Mouse (Mus musculus) C2C12 (cell line): Measurements from ENCODE around the gene Dand5. TPM values are rescaled to one million over a fixed set of nuclear protein-coding genes. Genes with fewer than 3 reads are reported as not detected.

Experiments used
- H3K27me3 ChIP-seq: one replicate; pipeline ENCODE4 v1.6.1; 2011; ENCODE audit not compliant: control insufficient read depth, insufficient read depth, insufficient read length
- H3K36me3 ChIP-seq: one replicate; pipeline ENCODE4 v1.6.1; 2011; ENCODE audit not compliant: control insufficient read depth, insufficient read depth
- H3K4me3 ChIP-seq: one replicate; pipeline ENCODE4 v1.5.1; 2011; ENCODE audit warnings: mild to moderate bottlenecking, control low read depth; ENCODE audit not compliant: poor library complexity, insufficient read depth, severe bottlenecking
- H3K79me2 ChIP-seq: one replicate; pipeline ENCODE4 v1.6.1; 2011; ENCODE audit not compliant: control insufficient read depth, insufficient read depth
- H3K79me3 ChIP-seq: one replicate; pipeline ENCODE4 v1.6.1; 2011; ENCODE audit warnings: low read depth, control low read depth
- H3ac ChIP-seq: one replicate; pipeline ENCODE3; 2011; ENCODE audit warnings: low read depth; ENCODE audit not compliant: control insufficient read depth, insufficient read length
- CEBPB ChIP-seq: IDR thresholded peaks from one replicate; pipeline ENCODE4 v1.6.1; 2011; ENCODE audit warnings: low read depth, mild to moderate bottlenecking, control low read depth, moderate library complexity
- CTCF ChIP-seq: IDR thresholded peaks from one replicate; pipeline ENCODE4 v1.5.1; 2011; ENCODE audit not compliant: control insufficient read depth, insufficient read depth, insufficient read length
- FOSL1 ChIP-seq: IDR thresholded peaks from one replicate; pipeline ENCODE4 v1.8.0; 2011; ENCODE audit warnings: mild to moderate bottlenecking, low read length; ENCODE audit not compliant: poor library complexity, insufficient read depth, severe bottlenecking
- MAX ChIP-seq: IDR thresholded peaks from one replicate; pipeline ENCODE4 v1.6.1; 2011; ENCODE audit warnings: mild to moderate bottlenecking, control low read depth
- MYOD1 ChIP-seq: IDR thresholded peaks from one replicate; pipeline ENCODE4 v1.6.1; 2011; ENCODE audit warnings: low read depth; ENCODE audit not compliant: control insufficient read depth, insufficient read length
- MYOG ChIP-seq: IDR thresholded peaks from one replicate; pipeline ENCODE4 v1.6.1; 2011; ENCODE audit not compliant: control insufficient read depth, insufficient read length; ENCODE audit errors: extremely low read depth
- USF1 ChIP-seq: IDR thresholded peaks from one replicate; pipeline ENCODE4 v1.6.1; 2011; ENCODE audit warnings: low read depth, mild to moderate bottlenecking, control low read depth, moderate library complexity
- polyA plus RNA-seq: library from polyadenylated mRNA; unstranded; fragments of >200 nt; fragmentation: generic; extraction: Trizol; gene quantifications from one replicate; pipeline ENCODE4 v1.2.1, GENCODE M21; 2012; ENCODE audit warnings: missing spikeins

The Dand5 gene
- polyA plus RNA-seq, 1 experiment: 2.4 TPM

GRCm38 (mm10) chr8:84779519-84780224, 43.0 kb downstream of the Dand5 start:
- peaks cover 100% of the 10 kb centered on the region for H3K79me2 ChIP-seq
- H3K27me3 ChIP-seq: no peaks in the 10 kb centered on the region
- H3K36me3 ChIP-seq: no peaks in the 10 kb centered on the region
- H3K79me3 ChIP-seq: peaks cover 68% of the 10 kb centered on the region
- H3K4me3 ChIP-seq: no peak overlapping the region
- peak overlapping the region; percentile 55 for H3ac ChIP-seq
- TF ChIP-seq FOSL1 (no peak), CEBPB (no peak), MAX (no peak), MYOD1 (no peak)

DNA sequence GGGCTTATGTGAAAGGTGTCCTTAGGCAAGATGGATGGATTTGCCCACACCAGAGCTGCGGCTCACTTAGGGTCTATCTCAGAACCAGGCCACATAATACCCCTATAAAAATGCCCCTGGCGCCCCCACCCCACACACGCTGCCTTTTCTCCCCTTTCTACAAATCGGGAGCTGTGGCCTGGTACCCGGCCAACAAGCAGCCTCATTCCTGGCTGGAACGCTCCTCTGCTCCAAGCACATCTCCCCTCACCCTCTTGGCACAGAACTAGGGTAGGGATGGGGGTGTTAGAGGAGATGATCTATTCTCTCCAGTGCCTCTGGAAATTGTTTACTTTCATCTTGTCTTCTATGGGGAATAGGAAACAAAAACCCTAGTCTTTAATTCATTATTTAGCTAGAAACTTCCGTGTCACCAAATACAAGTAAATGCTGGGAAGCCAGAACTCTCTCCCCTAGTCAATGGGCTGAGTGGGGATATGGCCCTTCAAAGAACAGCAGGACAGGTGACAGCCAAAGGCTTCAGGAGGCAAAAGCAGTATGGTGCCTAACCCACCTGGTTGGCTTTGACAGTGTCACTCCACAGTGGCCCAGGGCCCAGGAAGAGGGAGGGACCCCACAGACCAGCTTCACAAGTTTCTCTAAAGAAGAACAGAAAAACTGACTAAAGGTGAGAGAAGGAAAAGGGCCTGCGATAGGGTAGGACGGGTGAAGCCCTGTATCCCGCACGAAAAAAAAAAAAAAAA, 43.8 kb downstream of the Dand5 start:
- Histone ChIP-seq H3K36me3 (no peaks in the 10 kb centered on the region), H3ac (no peak overlapping the region), H3K79me3 (peaks cover 63% of the 10 kb centered on the region), H3K79me2 (peaks cover 99% of the 10 kb centered on the region), H3K4me3 (no peak overlapping the region), H3K27me3 (no peaks in the 10 kb centered on the region)
- TF ChIP-seq MAX: no peak
- TF ChIP-seq CTCF: no peak
- TF ChIP-seq MYOG: no peak
- no peak for TF ChIP-seq FOSL1
- no peak for TF ChIP-seq CEBPB
- TF ChIP-seq MYOD1: no peak
- no peak for TF ChIP-seq USF1

DNA sequence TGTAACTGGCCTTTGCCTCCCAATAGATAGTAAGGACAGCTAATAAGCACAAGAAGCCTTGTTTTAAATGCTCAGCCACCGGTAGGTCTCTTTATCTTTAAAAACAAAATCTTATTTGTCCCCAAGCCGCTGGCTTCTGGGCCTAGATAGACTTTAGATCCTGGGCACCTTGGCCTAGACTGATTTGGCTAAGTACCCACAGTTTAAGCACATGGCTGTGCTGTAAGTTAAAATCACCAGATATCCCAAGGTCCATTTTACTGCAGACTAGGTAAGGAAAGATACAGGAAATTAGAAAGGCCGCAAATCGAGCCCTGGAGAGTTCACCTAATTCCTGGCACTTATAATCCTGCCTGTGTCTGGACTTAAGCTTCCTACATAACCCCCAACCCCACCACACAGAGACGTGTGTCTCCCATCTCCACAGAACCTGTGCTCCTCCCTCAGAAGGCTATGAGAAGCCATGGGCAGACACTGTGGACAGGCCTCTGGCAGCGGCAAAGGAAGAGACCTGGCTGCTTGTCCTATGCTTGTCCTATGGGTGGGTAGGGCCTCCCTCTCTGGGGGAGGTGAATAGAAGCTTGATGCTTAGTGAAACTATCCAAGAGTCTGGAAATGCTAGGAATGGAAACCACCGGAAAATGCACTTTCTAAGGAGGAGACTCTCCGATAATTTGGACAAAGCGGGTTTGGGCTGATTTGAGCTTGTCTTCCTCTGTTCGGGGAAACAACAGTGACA, 44.6 kb downstream of the Dand5 start:
- Histone ChIP-seq H3K79me3 (peaks cover 60% of the 10 kb centered on the region), H3K4me3 (no peak overlapping the region), H3K27me3 (no peaks in the 10 kb centered on the region), H3K79me2 (peaks cover 99% of the 10 kb centered on the region), H3K36me3 (no peaks in the 10 kb centered on the region), H3ac (no peak overlapping the region)
- no peak for TF ChIP-seq CTCF

DNA sequence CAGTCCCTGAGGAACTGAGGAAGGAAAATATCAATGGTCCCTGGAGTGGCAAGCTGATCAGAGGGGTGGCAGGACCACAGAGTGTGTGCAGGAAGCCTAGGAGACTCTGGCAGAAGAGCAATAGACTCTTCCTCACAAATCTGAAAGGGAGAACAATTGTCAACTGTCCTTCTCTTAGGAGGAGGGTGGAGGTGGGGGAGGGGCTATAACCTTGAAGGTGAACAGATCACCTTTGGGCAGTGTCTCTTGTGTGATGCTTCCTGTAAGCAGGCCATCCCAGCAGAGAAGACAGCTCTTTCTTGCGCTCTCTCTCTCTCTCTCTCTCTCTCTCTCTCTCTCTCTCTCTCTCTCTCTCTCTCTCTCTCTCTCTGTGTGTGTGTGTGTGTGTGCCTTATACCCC, 46.1 kb downstream of the Dand5 start:
- H3K36me3 ChIP-seq: no peaks in the 10 kb centered on the region
- H3K4me3 ChIP-seq: no peak overlapping the region
- H3K79me2 ChIP-seq: peaks cover 98% of the 10 kb centered on the region
- no peak overlapping the region for H3ac ChIP-seq
- H3K79me3 ChIP-seq: peaks cover 50% of the 10 kb centered on the region
- H3K27me3 ChIP-seq: no peaks in the 10 kb centered on the region
- TF ChIP-seq USF1 (no peak), MYOG (no peak), FOSL1 (no peak), MAX (no peak), MYOD1 (no peak), CEBPB (no peak), CTCF (no peak)

DNA sequence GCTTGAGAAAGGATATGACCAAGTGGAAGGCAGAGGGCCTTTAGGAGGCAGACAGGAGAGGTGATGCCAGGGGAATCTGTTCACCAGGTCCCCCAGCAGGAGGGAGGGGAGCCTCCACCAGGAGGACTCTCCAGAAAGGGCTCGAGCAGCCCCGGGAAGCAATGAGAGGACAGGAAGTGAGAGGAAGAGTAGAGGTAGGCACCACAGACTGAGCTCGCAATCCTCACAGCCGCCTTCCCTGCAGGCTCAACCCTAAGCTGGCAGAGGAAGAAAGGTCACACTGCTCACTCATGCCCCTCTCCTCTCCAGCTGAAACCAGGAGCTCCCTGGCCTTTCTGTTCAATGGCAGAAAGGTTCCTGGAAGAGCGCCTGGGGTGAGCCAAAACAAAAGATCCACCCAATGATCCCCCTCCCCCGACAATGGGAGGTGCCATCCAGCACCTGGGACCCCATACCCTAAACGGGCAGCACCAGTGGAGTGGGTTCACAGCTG, 47.0 kb downstream of the Dand5 start:
- Histone ChIP-seq H3K79me2 (peaks cover 98% of the 10 kb centered on the region), H3K27me3 (no peaks in the 10 kb centered on the region), H3K4me3 (no peak overlapping the region), H3ac (peak overlapping the region; percentile 45), H3K79me3 (peaks cover 44% of the 10 kb centered on the region), H3K36me3 (peaks cover 8% of the 10 kb centered on the region)
- TF ChIP-seq MYOD1: no peak
- no peak for TF ChIP-seq FOSL1
- TF ChIP-seq USF1: no peak
- no peak for TF ChIP-seq CTCF
- TF ChIP-seq MYOG: no peak
- TF ChIP-seq CEBPB: no peak
- TF ChIP-seq MAX: no peak
